ENCODE assay signal across 8 mouse cellular contexts in genomic region chr14:25460801-25461675, GRCm38 (mm10). TPM values are rescaled to one million over a fixed set of nuclear protein-coding genes. Genes with fewer than 3 reads are reported as not detected.
DNase-seq lines count a peak whose midpoint lies in the region; ATAC-seq lines count a peak whose summit lies in the region.

No protein-coding gene starts in this region.

- intact Hi-C loops in left cerebral cortex, postnatal 4 days (cut with DNase I) = loop anchor here (10.0 kb wide), 1 partner anchor 84 kb away; no protein-coding TSS in a partner anchor

- peak; percentile 99 for DNase-seq in heart, adult 11 months
- peak; percentile 90 for DNase-seq in kidney, adult 11 months
- DNase-seq in left cerebral cortex, postnatal 4 days = peak; percentile 85
- peak; percentile 56 for DNase-seq in right cerebral cortex, postnatal 14 days

- no peaks in the 10 kb centered on the region for H3K36me3 ChIP-seq in erythroblast, embryonic 14.5 days (ENCODE audit: control insufficient read depth)

- peak overlapping the region; percentile 71 for H3K4me3 ChIP-seq in erythroblast, embryonic 14.5 days (replicated peaks)

- peaks cover 56% of the 10 kb centered on the region for H3K4me1 ChIP-seq in erythroblast, embryonic 14.5 days (ENCODE audit: control insufficient read depth)

- no peaks in the 10 kb centered on the region for H3K9me3 ChIP-seq in erythroblast, embryonic 14.5 days (ENCODE audit: control insufficient read depth, low read length)

- H3K27me3 ChIP-seq in erythroblast, embryonic 14.5 days (ENCODE audit: control insufficient read depth) = peaks cover 74% of the 10 kb centered on the region

- no peak for ATAC-seq in erythroblast, adult 5-6 weeks (replicated peaks; ENCODE audit: low FRiP score, poor library complexity, severe bottlenecking)
- peak; percentile 12 for ATAC-seq in common myeloid progenitor, adult 5-6 weeks (replicated peaks; ENCODE audit: low read depth, poor library complexity, severe bottlenecking)
- peak; percentile 22; the same call in 1 of the 2 replicates for ATAC-seq in megakaryocyte-erythroid progenitor cell, adult 5-6 weeks (replicated peaks; ENCODE audit: low FRiP score, low TSS enrichment, poor library complexity, severe bottlenecking)

RNA-seq across cellular contexts. Expression of gene Zmiz1, which starts 2.1 kb away (rescaled TPM):
- polyA plus RNA-seq in erythroblast, embryonic 14.5 days (2012) = 0.68 and 0.75 TPM in 2 replicates
- total RNA-seq in erythroblast, adult 5-6 weeks (2015; ENCODE audit: low replicate concordance) = 20.6 and 25.3 TPM in 2 replicates
- total RNA-seq in erythroblast, adult 5-6 weeks (2017; ENCODE audit: low replicate concordance) = 1.4 and 12.3 TPM in 2 replicates
- 15.7 and 23.1 TPM in 2 replicates for total RNA-seq in common myeloid progenitor, adult 5-6 weeks (2017)
- total RNA-seq in left cerebral cortex, postnatal 4 days (2021) = 100 to 1,000 TPM; 149 to 152 TPM
- 51.3 and 56.9 TPM in 2 replicates for total RNA-seq in megakaryocyte-erythroid progenitor cell, adult 5-6 weeks (2014; fragmentation: Nextera tagmentation)
- total RNA-seq in megakaryocyte-erythroid progenitor cell, adult 5-6 weeks (2017) = 6.7 and 12.6 TPM in 2 replicates
